Mouse (Mus musculus): ENCODE measurements around the gene Stard3nl. TPM values are rescaled to one million over a fixed set of nuclear protein-coding genes. Genes with fewer than 3 reads are reported as not detected.

Stard3nl gene
- total RNA-seq (2021) = 1 to 10 TPM; 6.7 to 7.9 TPM
- long read RNA-seq, experiment 1, transcript Stard3nl-201 (9 exons, 1,327 nt) = major isoform, 8 of 9 reads
- long read RNA-seq, experiment 1, partial matches to known transcripts = 0 of 9 reads
- long read RNA-seq, experiment 1, other reads (novel, unspliced or antisense) = 0 of 9 reads
- long read RNA-seq, experiment 2, transcript Stard3nl-201 (9 exons, 1,327 nt) = major isoform, 5 of 5 reads
- long read RNA-seq, experiment 2, partial matches to known transcripts = 0 of 5 reads
- long read RNA-seq, experiment 2, other reads (novel, unspliced or antisense) = 0 of 5 reads

DNA sequence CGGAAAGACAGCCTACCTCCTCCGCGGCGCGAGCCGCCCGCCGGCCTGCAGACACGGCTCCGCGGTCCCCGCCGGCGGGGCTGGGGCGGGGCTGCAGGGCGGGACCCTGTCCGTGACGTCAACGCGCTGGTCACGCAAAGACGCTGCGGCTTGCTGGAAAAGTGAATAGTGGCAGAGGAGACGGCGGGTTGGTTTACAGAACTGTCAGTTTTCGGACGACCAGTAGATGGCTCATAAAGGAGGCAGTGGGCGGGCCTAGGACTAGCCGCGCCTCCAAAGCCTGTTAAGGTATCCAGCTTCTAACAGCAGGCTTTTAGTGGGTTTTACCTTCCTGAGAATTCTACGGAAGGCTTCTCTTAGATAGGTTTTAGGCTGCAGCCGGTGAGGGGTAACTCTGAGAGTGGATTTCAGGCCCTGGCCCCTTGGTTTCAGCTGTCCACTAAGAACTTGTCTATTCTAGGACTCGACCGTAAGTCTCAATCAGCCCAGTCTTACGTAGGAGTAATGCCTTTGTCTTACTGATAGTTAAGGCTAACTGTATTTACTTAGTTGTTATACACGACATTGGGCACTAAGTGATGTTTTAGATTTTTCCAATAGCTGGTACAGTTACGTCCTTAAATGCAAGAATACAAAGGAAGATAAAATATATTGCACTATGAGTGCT, at the start of gene Stard3nl:
Gene Stard3nl (minus strand): TSS at position 108 of the 667 bp plus-strand sequence.
- peak; percentile 99 for DNase-seq
- no peak for TF ChIP-seq CTCF (IDR thresholded peaks at IDR 0.05)
- intact Hi-C loops (cut with DNase I) = loop anchor here (5.0 to 10.0 kb wide), 2 partner anchors 899 to 1776 kb away; no protein-coding TSS in a partner anchor
- Histone ChIP-seq H3K27ac (peak within 1 kb of the TSS; percentile 94), H3K4me3 (peak within 1 kb of the TSS; percentile 80)

DNA sequence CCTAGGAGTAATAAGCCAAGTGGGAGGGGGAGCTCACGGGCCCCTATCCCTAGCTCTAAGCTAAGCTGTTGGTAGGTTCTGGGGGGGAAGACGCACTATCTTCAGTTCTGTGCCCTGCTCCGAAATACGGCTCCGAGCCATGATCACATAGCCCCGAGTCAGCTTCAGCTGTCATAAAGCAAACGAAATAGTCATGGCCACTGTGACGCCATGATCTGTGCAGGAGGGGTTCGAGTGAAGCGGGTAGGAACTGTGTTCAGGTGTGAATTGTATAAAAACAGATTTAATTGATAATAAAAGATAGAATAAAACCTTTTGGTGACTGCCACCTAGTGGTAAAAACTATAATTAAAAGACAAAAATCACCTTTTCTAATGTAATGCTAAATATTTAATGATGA, 42.4 kb upstream of the Stard3nl start:
- H3K4me3 ChIP-seq = no peak overlapping the region
- peak; percentile 66 for TF ChIP-seq CTCF (IDR thresholded peaks at IDR 0.05)
- DNase-seq = no peak
- H3K27ac ChIP-seq = no peak overlapping the region
- intact Hi-C loops (cut with DNase I) = no loop called here

DNA sequence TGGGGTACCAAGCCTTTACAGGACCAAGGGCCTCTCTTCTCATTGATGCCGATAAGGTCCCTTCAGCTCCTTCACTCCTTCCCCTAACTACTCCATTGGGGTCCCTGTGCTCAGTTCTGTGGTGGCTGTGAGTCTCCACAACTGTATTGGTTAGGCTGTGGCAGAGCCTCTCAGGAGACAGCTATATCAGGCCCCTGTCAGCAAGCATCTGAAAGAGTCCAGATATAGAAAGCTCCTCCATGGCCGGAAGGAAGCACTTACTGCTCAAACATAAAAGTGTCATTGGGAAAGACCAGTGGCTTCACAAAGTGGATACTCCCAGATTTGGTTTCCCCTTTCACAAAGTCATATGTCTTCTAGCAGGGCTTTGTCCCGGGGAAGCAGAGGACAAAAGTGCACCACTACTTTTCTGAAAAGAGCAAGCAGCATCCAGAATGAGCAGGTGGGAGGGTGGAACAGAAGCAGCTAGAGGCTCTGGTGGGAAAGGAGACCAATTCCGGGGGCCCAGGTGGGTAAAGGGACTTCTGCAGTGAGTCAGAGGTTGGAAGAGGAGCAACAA, 34.3 kb upstream of the Stard3nl start:
- TF ChIP-seq CTCF (IDR thresholded peaks at IDR 0.05) = no peak
- Histone ChIP-seq H3K27ac (no peak overlapping the region), H3K4me3 (no peak overlapping the region)
- intact Hi-C loops (cut with DNase I) = no loop called here
- no peak for DNase-seq

DNA sequence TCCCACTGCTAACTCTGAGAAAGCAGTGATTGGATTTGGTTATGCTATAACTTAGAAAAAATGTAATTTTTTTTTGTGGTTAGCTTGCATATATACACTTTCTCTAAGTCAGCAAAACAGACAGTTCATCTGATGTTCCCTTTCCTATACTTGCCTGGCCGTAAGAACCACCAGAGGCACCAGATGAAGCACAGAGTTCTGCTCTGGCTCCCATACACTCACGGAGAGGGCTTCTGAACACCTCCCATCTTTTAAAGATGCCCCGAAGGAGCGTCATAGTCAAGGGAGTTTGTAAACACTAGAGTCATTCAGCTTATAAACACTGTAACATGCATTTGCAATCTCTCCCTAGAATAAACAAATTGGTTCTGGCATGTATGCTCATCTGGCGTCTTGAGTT, 32.5 kb upstream of the Stard3nl start:
- H3K27ac ChIP-seq = no peak overlapping the region
- intact Hi-C loops (cut with DNase I) = no loop called here
- no peak overlapping the region for H3K4me3 ChIP-seq
- TF ChIP-seq CTCF (IDR thresholded peaks at IDR 0.05) = no peak
- DNase-seq = no peak

DNA sequence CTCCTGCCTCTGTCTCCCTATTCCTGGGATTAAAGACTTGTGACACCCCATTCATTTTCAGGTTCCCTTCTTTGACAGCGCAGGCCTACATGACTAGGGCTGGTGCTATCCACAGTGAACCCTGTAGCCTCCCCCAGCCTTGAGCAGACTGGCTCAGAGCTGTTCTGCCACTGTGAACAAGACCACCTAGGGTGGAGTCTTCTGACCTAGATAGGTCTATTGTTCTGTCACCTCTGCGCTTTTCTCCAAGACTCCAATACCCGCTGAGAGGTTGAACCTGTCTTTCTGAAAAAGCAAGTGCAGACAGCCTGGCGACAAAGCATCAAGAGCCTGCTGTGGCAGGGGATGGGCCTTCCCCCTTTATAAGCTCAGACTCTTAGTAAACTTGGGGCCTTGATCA, 29.0 kb upstream of the Stard3nl start:
- Histone ChIP-seq H3K4me3 (no peak overlapping the region), H3K27ac (no peak overlapping the region)
- no peak for DNase-seq
- no peak for TF ChIP-seq CTCF (IDR thresholded peaks at IDR 0.05)
- intact Hi-C loops (cut with DNase I) = no loop called here

DNA sequence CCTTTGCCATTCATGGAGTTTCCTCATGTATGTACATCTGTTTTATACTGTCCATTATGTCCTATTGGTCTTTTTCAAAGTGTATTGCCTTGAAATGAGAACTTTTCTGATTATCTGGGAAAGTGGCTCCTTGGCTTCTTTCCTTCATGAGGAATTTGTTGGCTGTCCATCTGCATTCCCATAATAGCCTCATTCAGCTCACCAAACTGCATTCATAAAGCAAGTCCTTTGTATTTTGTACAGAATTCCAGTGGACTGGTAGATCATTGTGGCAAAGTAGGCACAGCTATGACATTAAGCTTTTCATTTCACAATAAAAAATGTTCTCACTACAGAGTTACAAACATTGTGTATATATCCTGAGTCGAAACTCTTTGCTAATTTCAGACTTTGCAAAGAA, 26.9 kb upstream of the Stard3nl start:
- Histone ChIP-seq H3K4me3 (no peak overlapping the region), H3K27ac (no peak overlapping the region)
- no peak for DNase-seq
- no peak for TF ChIP-seq CTCF (IDR thresholded peaks at IDR 0.05)
- intact Hi-C loops (cut with DNase I) = no loop called here

DNA sequence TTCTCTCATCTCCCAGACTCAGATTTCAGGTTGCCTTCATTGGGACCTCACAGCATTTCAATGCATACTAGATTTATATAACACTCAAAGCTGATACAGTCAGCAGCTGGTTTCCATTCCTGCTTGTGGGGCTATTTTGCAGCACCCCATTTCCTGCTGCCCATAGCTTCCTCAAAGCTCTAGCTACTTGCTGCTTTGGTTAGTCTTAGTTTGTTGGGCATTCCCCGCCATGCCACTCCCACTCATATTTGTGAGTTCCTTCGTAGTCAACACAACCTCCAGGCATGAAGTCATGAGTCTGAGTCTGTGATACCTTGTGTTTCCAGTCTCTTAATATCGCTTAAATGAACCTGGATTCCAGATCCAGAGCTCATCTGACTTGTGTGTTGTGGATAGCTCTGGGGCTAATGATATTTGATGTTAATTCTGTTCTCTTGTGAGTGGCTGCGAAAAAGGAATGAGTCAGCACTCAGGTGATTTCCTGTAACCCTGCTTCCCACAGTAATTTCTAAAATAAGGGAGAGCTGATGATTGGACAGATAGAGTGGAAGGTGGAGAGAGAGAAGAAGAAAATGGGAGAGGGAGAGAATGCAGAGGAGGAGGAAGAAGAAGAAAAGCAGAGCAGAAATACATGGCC, 22.4 kb upstream of the Stard3nl start:
- no peak for TF ChIP-seq CTCF (IDR thresholded peaks at IDR 0.05)
- DNase-seq = no peak
- Histone ChIP-seq H3K4me3 (no peak overlapping the region), H3K27ac (no peak overlapping the region)
- intact Hi-C loops (cut with DNase I) = no loop called here

DNA sequence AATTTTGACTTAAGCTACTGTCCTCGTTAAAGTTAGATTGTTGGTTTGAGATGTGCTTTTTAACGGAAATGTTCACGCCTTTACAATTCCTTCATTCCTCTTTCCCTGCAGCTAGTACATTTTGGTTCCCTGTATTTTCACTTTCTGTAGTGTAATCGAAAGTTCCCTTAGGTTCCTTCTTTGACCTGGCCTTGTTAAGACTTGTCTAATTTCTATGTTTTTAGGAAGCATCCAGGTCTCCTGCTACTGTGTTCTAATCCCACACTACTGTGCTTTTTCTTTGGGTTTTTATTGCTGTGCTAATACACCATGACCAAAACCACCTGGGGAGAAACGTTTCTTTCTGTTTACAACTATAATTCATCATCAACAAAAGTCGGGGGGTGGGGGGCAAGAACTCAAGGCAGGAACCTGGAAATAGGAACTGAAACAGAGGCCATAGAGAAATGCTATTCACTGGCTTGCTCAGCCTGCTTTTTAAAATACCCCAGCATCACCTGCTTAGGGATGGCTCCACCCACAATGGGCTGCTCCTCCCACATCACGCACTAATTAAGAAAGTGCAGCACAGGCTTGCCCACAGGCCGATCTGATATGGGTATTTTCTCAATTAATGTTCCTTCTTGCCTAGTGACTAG, 20.4 kb upstream of the Stard3nl start:
- no peak for DNase-seq

DNA sequence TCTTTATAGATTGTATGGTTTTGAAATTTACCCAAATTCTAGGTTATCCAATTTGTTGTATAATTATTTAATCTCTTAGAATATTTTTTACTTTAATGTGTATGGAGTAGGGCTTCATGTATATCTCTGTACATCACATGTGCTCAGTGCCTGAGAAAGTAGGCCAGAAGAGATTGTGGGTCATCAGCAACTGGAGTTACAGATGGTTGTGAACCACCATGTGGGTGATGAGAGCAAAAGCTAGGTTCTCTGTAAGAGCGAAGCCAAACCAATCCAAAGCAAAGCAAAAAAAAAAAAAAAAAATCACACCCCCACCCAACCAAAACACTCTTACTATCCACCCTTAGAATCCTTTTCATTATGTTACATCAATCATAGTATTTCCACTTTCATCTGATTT, 19.7 kb upstream of the Stard3nl start:
- intact Hi-C loops (cut with DNase I) = no loop called here
- no peak overlapping the region for H3K4me3 ChIP-seq
- DNase-seq = no peak
- H3K27ac ChIP-seq = no peak overlapping the region
- no peak for TF ChIP-seq CTCF (IDR thresholded peaks at IDR 0.05)

More for the DNA sequence above, 20.4 kb upstream of the Stard3nl start:
- H3K4me3 ChIP-seq = no peak overlapping the region
- no peak overlapping the region for H3K27ac ChIP-seq
- intact Hi-C loops (cut with DNase I) = no loop called here
- no peak for TF ChIP-seq CTCF (IDR thresholded peaks at IDR 0.05)

DNA sequence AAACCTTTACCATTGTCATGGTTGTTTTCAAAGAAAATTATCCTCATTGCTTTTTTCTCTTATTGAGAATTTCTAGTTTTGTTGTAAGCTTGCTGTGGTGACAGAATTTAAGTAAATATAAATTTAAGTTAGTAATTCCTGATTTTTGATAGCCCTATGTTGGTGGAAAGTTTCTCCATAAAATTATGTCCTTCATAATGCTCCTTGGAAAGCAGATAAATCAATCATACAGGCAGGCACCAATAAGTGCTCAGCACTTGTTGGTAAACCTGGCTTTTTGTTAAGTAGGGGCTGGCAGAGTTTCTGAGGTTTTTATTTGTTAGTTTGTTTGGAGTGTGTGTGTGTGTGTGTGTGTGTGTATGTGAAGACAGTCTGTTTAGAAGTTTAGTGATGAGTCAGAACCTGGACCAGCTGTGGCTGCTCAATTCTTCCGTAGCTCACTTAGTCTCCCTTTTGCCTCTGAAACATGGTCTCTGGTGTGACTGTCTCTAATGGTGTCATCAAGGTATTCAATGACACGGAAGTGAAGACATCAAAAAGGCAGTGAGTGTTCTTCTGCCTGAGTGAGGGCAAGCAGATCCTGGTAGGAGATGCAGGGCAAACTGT, 16.8 kb upstream of the Stard3nl start:
- TF ChIP-seq CTCF (IDR thresholded peaks at IDR 0.05) = no peak
- DNase-seq = no peak
- intact Hi-C loops (cut with DNase I) = no loop called here
- Histone ChIP-seq H3K27ac (no peak overlapping the region), H3K4me3 (no peak overlapping the region)

DNA sequence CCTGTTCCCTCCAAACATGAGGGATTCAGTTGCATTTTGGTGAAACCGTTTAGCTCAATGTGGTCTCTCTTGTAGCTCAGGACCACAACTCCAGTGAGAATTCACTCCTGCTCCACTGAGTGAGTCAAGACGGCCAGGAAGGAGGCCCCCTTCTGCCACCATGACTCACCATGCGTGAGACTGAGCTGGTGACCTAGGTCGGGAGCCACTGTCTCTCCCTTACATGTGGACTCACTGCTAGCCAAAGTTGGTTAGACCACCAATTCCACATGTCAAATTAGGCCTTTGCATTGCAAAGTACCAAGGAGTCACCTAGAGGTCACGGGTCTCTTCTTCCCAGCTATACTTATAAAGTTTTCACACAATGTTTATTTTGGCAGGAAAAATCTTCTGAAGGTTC, 16.3 kb upstream of the Stard3nl start:
- no peak for DNase-seq
- intact Hi-C loops (cut with DNase I) = no loop called here
- Histone ChIP-seq H3K27ac (no peak overlapping the region), H3K4me3 (no peak overlapping the region)
- TF ChIP-seq CTCF (IDR thresholded peaks at IDR 0.05) = no peak

DNA sequence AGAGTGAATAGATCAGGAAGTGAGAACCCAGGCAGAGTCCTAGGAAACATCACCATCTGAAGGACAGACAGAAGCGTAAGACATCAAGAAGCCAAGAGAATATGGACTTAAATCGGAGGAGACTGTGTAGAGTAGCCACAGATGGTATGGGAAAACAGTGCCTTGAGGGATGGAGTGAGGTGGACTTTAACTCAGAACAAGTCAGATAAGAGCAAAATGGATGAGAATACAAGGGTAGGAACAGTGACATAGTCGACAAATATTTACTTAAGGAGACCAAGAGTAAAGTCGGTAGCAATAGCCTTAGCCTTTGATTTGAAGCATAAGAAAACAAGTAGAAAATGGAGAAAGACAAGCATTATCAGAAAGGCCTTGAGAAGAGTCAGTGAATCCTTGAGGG, 15.1 kb upstream of the Stard3nl start:
- no peak for DNase-seq
- no peak overlapping the region for H3K4me3 ChIP-seq
- TF ChIP-seq CTCF (IDR thresholded peaks at IDR 0.05) = no peak
- no peak overlapping the region for H3K27ac ChIP-seq
- intact Hi-C loops (cut with DNase I) = no loop called here
